Mouse (Mus musculus): ENCODE measurements around the gene Plekhh2.

Gene Plekhh2

DNA sequence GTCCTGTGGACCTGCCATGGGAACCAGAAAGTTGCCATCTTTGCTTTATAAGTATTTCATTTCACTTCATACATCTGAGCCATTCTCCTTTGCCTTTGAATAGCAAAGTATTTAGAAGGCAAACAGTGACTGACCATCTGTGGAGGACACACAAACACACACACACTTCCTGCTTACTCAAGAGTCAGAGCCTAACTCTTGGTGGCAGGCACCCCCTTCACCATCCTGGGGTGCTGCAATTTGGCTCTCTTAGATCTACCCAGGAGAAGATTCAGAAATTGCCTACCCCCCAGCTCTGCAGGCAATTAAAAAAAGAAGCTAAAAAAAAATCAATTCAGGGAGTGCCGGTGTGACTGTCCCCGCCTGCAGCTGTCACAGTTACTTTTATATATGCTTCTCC lies 134.8 kb downstream of the Plekhh2 start:
- DNase-seq, result no peak

GRCm38 (mm10) chr17:84647630-84648029 lies 135.9 kb downstream of the Plekhh2 start:
- DNase-seq, result peak; percentile 35

- DNase-seq, result no peak
These were observed 138.8 kb downstream of the Plekhh2 start for GRCm38 (mm10) chr17:84650302-84651017.

- DNase-seq, result no peak
These were observed 141.8 kb downstream of the Plekhh2 start for GRCm38 (mm10) chr17:84653544-84653943.

- DNase-seq, result no peak
These were observed 144.5 kb downstream of the Plekhh2 start for GRCm38 (mm10) chr17:84656205-84656604.

- no peak for DNase-seq
These were observed 145.1 kb downstream of the Plekhh2 start for GRCm38 (mm10) chr17:84656653-84657421.

- no peak for DNase-seq
These were observed 145.7 kb downstream of the Plekhh2 start for GRCm38 (mm10) chr17:84657422-84657732.

- no peak for DNase-seq
These were observed 146.1 kb downstream of the Plekhh2 start for GRCm38 (mm10) chr17:84657782-84658181.

GRCm38 (mm10) chr17:84658195-84658594 lies 146.5 kb downstream of the Plekhh2 start:
- DNase-seq, result no peak

GRCm38 (mm10) chr17:84658951-84659350 lies 147.3 kb downstream of the Plekhh2 start:
- no peak for DNase-seq

DNA sequence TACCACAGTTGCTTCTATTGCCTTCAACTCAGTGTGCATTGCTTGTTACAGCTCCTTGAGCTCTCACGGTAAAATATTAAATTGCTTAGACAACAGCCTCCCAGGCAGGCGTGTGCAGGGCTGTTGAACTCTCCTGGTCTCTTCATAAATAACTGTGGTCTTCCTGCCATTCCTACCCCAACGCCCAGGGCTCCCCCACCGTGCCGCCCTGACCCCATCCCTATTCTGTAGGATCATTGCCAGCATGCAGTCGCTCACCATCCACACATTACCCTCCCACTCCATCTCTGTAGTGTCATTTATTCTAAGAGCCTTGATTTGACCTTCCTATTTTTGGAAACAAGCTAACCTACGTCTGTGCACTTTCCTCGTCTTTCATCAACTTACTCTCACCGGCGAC lies 153.4 kb downstream of the Plekhh2 start:
- DNase-seq, result no peak

DNA sequence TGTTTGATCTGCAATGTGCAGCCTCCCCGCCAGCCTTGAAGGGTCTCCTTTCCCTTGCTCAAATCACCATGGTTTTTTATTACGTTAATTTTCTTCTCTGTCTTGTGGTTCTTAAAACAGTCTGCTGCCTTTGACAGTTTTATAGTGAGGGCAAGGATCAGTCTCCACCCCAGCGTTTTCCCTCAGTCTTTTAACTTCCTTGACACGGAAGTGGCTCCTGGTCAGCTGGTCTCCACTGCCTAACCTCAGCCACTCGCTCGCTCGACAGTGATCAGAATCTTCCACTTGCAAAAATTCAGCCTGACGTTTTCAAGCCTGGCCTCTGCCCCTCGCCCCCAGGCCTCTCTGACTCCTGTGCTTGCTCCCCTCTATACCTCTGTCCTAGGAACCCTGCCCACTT lies 154.0 kb downstream of the Plekhh2 start:
- no peak for DNase-seq

DNA sequence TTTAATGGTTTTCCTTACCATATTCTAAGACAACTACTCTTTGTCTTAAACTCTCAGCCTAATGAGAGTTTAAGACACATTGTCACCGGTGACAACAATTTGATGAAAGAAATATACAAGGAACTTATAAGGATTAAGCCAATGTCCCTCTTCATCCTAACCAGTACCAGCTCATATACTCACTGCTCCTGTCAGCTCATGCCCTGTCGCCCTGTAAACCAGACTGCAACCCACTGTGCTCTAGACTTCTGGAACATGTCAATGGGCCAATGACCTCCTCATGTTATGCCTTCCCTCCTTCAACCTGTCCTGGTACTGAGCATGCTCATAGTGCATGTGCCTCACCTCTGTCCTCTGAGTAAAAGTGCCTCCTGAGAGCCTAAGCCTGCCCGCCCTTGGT lies 156.2 kb downstream of the Plekhh2 start:
- no peak for DNase-seq

Data from lung, postnatal 36 days (tissue).